Mouse (Mus musculus) bone marrow macrophage, adult 2 months (primary cell): Measurements from ENCODE around the gene Thumpd3. TPM values are rescaled to one million over a fixed set of nuclear protein-coding genes. Genes with fewer than 3 reads are reported as not detected.

ENCODE experiments used
- H3K27ac ChIP-seq: 2 replicates; pipeline ENCODE4 v1.5.1; 2012; ENCODE audit warnings: low read depth, low read length; ENCODE audit not compliant: insufficient read depth
- H3K4me1 ChIP-seq: 2 replicates; pipeline ENCODE4 v1.6.1; 2012; ENCODE audit warnings: low read length; ENCODE audit not compliant: control insufficient read depth, insufficient read depth
- H3K4me3 ChIP-seq: 2 replicates; pipeline ENCODE4 v1.5.1; 2012; ENCODE audit warnings: mild to moderate bottlenecking, low read length, moderate library complexity; ENCODE audit not compliant: insufficient read depth
- CTCF ChIP-seq: IDR thresholded peaks from 2 replicates; pipeline ENCODE4 v1.5.1; 2012; ENCODE audit warnings: low read depth, mild to moderate bottlenecking, low read length, moderate library complexity
- POLR2A ChIP-seq: IDR thresholded peaks from 2 replicates; pipeline ENCODE4 v1.6.1; 2012; ENCODE audit warnings: mild to moderate bottlenecking, low read depth, low read length, borderline replicate concordance
- polyA plus RNA-seq: library from polyadenylated mRNA; stranded (reverse); fragments of >200 nt; gene quantifications from 2 replicates; pipeline ENCODE4 v1.2.4, GENCODE M21; 2012; ENCODE audit not compliant: missing spikeins, insufficient read depth, insufficient read length

Gene Thumpd3
- polyA plus RNA-seq, 1 experiment = 28.4 TPM

DNA sequence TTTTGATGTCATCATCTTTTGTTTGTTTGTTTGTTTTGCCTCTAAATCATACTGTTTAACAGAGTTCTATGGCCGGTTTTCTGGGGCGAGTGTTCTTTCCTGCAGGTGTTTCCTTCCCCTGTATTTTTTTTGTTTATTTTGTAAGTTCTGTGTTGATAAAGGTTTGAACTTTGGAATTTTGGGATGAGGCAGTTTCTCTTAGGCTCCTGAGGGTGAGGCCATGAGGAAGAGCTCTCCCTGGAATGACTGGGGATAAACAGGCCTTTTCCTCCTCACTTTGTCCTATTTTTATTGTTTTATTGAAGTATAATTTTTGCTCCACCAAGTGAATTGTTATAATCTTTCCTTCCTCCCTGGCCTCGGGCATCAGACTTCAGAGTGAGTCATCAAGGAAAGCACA is 6.9 kb downstream of the Thumpd3 start:
- Histone ChIP-seq H3K4me3 (no peak overlapping the region), H3K4me1 (peaks cover 8% of the 10 kb centered on the region), H3K27ac (no peak overlapping the region)
- no peak for TF ChIP-seq CTCF
- no peak for TF ChIP-seq POLR2A

DNA sequence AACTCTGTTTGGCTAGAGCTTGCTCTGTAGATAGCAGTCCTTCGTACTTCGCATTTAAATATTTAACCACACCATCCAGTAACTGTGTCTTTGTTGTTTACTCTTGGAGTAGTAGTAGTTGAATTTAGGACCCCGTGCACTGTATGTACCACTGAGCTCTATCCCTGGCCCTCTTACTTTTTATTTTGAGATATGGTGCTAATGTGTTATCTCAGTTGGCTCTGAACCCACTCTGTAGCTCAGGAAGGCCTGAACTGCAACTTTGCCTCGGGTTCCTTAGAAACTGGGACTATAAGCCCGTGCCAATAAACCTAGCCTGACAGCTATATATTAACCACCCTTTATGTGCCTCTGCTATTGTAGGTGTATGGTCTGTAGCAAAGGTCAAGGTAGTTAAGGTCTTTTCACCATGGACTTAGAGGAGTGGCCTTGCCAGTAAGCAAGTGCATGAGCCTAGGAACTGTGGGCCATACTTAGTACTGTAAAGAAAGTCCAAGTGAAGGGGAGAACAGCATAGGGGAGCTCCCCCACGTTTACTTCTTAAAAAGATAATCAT is 8.6 kb downstream of the Thumpd3 start:
- peaks cover 4% of the 10 kb centered on the region for H3K4me1 ChIP-seq
- no peak overlapping the region for H3K27ac ChIP-seq

GRCm38 (mm10) chr6:113060892-113061563 is 15.0 kb downstream of the Thumpd3 start:
- Histone ChIP-seq H3K27ac (peak overlapping the region; percentile 62), H3K4me3 (no peak overlapping the region), H3K4me1 (peaks cover 26% of the 10 kb centered on the region)
- TF ChIP-seq CTCF = no peak
- no peak for TF ChIP-seq POLR2A

More for the DNA sequence above, 8.6 kb downstream of the Thumpd3 start:
- TF ChIP-seq CTCF (no peak), POLR2A (no peak)
- H3K4me3 ChIP-seq = no peak overlapping the region

DNA sequence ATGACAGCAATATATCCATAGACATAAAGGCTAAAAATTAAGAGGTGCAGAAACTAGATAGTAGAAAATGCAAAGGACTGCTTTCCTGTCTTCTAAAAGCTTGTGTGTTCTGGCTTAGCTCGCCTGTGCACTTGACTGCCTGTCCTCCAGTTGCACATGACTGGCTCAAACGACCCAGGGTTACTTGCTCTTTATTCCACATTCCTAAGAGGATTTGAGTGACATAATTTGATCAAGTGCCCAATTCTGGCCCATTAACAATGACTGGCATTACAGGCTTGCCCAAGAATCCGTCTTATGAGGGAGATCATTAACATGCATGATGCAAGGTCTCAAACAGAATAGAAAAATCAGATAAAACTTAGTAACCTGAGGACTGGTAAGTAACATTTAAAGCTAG is 16.2 kb downstream of the Thumpd3 start:
- Histone ChIP-seq H3K27ac (peak overlapping the region; percentile 55), H3K4me1 (peaks cover 26% of the 10 kb centered on the region), H3K4me3 (no peak overlapping the region)
- TF ChIP-seq CTCF = no peak
- TF ChIP-seq POLR2A = no peak

- H3K27ac ChIP-seq = no peak overlapping the region
- H3K4me3 ChIP-seq = no peak overlapping the region
- peaks cover 26% of the 10 kb centered on the region for H3K4me1 ChIP-seq
- no peak for TF ChIP-seq POLR2A
- no peak for TF ChIP-seq CTCF
Observed at GRCm38 (mm10) chr6:113063363-113063762, 17.3 kb downstream of the Thumpd3 start.

- Histone ChIP-seq H3K27ac (no peak overlapping the region), H3K4me1 (peaks cover 23% of the 10 kb centered on the region), H3K4me3 (no peak overlapping the region)
- TF ChIP-seq CTCF (no peak), POLR2A (no peak)
Observed at GRCm38 (mm10) chr6:113065186-113065585, 19.2 kb downstream of the Thumpd3 start.

GRCm38 (mm10) chr6:113069154-113069553 is 23.1 kb downstream of the Thumpd3 start:
- Histone ChIP-seq H3K4me1 (peaks cover 13% of the 10 kb centered on the region), H3K4me3 (no peak overlapping the region), H3K27ac (no peak overlapping the region)
- no peak for TF ChIP-seq CTCF
- no peak for TF ChIP-seq POLR2A

DNA sequence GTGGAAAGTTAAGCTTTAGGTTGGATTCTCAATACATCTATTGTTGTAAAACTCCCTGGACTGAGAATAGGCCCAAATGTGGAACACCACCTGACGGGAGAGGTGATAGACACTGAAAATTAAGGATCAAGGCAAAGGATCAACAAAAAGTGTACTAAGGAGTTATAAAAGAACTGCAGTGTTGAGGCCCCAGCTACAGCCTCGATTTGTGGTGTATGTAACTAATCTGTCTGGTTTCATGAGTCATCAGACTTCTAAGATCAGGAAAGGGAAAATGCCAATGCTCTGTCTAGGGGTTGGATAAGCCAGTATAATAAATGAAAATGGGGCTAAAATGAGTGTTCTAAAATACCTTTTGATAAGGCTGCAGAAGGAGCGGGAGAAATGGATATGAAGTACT is 29.2 kb downstream of the Thumpd3 start:
- TF ChIP-seq POLR2A (no peak), CTCF (no peak)
- peak overlapping the region; percentile 97 for H3K4me3 ChIP-seq
- peaks cover 15% of the 10 kb centered on the region for H3K4me1 ChIP-seq
- H3K27ac ChIP-seq = peak overlapping the region; percentile 100

- Histone ChIP-seq H3K4me3 (peak overlapping the region; percentile 97), H3K27ac (peak overlapping the region; percentile 100), H3K4me1 (peaks cover 16% of the 10 kb centered on the region)
- TF ChIP-seq CTCF = no peak
- TF ChIP-seq POLR2A = peak; percentile 76; the same call in 1 of the 2 replicates
Observed at GRCm38 (mm10) chr6:113076012-113076685, 30.1 kb downstream of the Thumpd3 start.
